Mouse (Mus musculus) urinary bladder, postnatal 25 days (tissue): Measurements from ENCODE around the gene Slc34a1.
A peak's percentile ranks its signal among the peaks of the same experiment; 100 is the strongest.
"Not testable (repeated sequence)": the region's sequence is repeated elsewhere in the genome, so short reads cannot be mapped to it uniquely, and the experiment has no call there.

Source experiments
- DNase-seq: peaks from one replicate; pipeline ENCODE4 v3.0.0; 2022; ENCODE audit warnings: low spot score

Slc34a1 gene

GRCm38 (mm10) chr13:55404853-55405782 lies 7.1 kb downstream of the Slc34a1 start:
- peak; percentile 81 for DNase-seq

- no peak for DNase-seq
Observed at GRCm38 (mm10) chr13:55405783-55406390, 7.9 kb downstream of the Slc34a1 start.

- no peak for DNase-seq
Observed at GRCm38 (mm10) chr13:55407341-55407740, 9.4 kb downstream of the Slc34a1 start.

DNA sequence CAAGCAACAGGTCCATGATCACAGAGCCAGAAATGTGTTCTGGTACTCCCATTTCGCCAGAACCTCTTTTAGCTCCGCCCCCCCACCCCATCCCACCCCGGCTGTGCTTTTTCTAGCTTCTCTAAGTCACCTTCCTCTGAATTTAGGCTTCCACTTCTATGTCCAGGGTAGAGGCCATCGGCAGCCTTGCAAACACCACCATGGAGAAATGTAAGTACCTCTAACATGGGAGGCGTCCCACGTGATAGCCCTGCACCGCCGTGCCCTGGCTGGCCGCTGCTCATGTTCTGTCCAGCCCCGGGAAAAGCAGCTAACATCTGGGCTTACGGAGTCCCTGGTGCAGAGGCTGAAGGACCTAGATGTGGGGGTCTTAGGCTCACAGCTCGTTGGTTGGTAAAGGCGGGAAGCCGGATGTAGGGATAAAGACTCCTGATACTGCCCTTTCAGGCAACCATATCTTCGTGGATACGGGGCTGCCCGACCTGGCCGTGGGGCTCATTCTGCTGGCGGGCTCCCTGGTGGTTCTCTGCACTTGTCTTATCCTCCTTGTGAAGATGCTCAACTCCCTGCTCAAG lies 10.6 kb downstream of the Slc34a1 start:
- DNase-seq = no peak

DNA sequence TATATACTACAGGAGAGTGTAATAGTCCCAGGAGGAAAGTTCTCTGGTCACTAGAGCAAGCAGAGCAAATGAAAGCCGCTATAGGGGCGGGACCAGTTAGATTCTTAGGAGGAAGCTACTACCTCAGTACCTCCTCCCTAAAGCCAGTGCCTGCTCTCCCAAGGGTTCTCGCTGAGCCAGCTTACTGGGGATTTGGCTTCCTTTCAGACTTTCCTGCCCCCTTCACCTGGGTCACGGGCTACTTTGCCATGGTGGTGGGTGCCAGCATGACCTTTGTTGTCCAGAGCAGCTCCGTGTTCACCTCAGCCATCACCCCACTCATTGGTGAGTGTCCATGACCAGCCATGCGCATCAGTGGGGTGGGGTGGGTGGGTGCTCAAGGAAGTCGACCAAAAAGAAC lies 13.8 kb downstream of the Slc34a1 start:
- no peak for DNase-seq

DNA sequence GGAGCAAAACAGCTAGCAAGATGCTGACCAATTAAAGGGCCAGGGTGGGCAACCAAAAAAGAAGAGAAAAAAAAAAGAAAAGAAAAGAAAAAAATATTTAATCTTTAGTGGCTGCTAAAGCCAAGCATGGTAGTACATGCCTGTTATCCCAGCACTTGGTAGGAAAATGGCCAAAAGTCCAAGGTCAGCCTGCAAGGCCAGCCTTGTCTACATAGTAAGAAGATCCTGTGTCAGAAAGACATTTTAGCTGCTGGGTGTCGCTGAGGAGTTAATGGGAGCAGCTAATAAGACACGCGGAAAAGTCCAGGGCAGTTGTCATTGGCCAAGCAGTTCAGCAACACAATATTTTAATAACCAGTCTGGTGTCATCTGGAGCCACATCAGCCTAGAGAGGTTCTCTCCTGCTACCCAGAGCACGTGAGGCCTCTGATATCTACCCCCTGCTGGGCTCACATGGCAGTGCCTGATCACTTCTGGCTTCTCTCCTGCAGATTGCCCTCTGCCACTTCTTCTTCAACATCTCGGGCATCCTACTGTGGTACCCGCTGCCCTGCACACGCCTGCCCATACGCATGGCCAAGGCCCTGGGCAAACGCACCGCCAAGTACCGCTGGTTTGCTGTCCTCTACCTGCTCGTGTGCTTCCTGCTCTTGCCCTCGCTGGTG lies 14.8 kb downstream of the Slc34a1 start:
- no peak for DNase-seq

- no peak for DNase-seq
Observed at GRCm38 (mm10) chr13:55413333-55413732, 15.3 kb downstream of the Slc34a1 start.

DNA sequence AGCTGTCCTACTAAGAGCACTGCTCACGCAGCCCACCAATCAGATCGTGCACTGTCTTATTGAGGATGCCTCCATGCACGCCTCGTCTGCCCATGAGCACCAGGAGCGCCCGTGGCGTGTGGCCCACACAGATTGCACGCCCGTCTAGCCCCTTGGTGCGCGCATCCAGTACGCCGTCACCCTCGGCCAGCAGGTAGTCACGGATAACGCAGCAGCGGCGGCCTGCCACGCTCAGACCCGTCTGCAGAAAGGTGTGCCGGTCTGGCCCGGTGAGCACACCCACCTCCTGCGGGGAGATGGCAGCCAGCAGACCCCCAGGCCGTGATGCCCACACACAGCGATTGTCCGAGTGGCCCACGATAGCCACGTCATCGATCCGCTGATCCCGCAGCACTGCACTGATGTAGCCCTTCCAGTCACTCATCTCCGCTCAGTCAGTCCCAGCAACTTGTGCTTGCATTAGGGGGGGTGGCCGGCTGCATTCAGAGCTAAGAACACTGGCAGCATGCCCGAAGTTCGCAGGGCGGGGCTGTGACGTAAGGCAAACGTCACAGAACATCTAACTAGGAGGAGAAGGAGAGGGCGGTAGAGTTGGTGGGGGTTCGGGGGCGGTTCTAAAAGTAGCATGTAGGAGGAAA lies 16.9 kb downstream of the Slc34a1 start, which contains the start of gene Pfn3:
Gene Pfn3, minus strand, starts transcription at position 490 of the 638 bp plus-strand sequence.
- no peak for DNase-seq

GRCm38 (mm10) chr13:55418004-55418403 lies 20.0 kb downstream of the Slc34a1 start:
- DNase-seq = peak; percentile 90

DNA sequence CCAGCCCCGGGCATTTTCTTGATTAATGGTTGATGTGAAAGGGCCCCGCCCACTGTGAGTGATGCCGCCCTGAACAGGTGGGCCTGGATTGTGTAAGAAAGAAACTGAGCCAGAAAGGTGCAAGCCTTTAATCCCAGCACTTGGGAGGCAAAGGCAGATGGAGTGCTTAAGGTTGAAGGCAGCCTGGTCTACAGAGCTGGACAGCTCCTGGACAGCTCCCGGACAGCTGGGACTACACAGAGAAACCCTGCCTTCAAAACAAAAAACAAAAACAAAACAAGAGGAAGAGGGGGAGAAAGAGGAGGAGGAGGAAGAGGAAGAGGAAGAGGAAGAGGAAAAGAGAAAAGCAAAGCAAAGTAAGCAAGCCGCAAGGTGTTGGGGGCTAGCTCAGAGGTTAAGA lies 21.2 kb downstream of the Slc34a1 start:
- no peak for DNase-seq

GRCm38 (mm10) chr13:55420018-55420932 lies 22.3 kb downstream of the Slc34a1 start:
- DNase-seq = no peak

DNA sequence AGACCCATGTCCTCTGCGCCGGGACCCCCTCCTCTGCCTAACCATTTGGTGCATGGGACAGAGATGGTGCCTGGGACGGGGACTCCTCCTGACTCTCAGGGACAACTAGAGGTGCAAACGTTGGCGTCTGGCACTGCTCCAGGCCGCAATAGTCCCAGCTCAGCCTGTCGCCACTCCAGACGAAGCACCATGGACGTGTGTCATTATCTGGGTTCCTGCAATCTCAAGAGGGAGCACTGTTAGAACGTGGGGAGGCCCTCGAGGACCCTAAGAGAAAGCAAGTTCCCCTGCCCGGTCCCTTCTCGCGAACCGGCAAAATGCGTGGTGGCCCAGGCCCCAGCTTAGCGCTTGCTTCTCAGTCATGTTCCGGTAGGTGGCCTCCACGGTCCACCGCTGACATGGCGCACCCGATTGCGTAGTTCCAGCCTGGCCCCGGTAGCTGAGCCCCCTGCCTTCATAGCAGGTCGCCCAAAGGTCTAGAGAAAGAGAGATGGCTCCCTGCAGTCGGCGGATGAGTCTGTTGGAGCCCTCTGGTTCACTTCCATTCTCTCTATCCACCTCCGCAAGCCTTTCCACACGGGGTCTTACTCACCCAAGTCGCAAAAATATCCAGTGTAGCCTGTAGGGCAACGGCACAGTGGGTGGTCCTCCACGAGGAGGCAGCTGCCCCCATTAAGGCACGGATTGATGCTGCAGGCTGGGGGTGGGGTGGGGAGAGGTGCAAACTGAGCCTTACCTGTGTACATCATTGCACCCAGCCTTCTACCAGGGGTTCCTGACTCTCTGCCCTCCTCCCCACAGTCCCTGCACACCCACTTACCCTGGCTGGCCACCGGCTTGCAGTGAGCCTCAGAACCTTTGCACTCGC lies 23.2 kb downstream of the Slc34a1 start:
- DNase-seq = peak; percentile 29

DNA sequence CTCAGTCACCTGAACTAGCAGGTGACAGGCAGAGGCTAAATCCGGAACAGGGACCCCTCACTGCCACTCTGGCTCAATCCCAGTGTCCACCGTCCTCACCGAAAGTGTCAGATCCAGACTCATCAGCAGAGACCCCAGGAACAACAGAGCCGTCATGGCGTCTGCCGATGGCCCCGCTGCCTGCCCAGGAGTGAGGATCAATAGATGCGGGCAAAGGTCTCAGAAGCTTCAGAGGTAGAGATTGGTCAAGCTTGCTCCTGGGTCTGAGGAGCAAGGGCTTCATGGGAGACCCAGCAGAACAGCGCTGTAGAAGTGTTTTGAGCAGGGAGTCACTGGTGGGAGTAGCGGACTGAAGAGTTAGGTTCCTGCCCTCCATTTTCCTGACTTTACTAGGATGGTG lies 28.6 kb downstream of the Slc34a1 start, which contains the start of gene F12:
Gene F12, minus strand, starts transcription at position 181 of the 400 bp plus-strand sequence.
- no peak for DNase-seq

GRCm38 (mm10) chr13:55429226-55429888 lies 31.4 kb downstream of the Slc34a1 start:
- no peak for DNase-seq

GRCm38 (mm10) chr13:55430566-55430965 lies 32.6 kb downstream of the Slc34a1 start:
- no peak for DNase-seq

DNA sequence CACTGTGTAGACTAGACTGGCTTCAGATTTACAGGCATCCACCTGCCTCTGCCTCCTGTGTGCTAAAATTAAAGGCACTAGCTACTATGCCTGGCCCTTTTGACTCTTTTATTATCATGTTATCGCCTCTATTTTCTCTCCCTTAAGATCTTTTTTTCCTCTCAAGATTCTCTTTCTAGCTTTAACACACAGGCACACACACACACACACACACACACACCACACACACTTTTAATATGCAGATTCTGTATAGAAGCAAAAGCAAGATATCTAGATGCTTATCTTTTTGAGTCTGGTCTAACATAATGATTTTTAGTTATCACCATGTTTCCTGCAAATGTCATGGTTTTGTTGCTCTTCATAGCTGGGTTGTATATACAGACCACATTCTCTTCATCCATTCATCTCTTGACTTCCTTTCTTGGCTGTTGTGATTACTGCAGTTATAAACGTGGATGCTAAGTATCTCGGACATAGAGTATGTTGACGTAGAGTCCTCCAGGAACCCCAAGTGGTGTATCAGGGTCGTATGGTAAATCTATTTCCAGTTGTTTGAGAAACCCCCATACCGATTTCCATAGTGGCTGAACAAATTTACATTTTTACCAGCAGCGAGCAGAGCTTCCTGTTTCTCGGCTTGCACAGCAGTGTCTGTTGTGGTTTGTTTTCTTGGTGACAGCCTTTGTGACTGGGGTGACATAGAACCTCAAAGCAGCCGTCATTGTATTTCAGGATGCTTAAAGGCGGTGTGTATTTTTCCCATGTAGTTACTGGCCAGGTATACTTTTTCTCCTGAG lies 34.1 kb downstream of the Slc34a1 start:
- DNase-seq = no peak

DNA sequence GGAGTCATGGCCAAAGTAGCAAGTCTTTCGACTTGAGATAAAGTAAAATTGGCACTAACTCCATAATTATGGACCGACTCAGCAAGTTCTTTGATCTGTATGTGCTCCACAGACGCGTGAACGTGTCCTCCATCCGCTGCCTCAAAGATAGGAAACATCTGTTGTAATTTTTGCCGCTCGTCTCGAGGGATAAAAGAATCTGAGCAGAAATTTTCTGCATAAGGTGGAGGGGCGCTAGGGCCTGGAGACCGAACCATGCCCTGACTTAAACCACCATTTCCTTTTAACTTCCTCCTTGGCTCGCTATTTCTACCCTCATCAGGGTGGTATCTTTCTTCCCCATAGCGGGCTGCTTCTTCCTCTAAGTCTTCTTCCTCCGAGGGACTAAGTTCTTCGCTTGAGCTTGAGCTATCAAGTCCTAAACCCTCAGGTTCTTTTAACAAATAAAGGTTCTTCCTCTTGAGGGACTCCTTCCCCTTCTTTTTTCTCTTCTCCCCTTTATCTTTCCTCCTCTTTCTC lies 39.2 kb downstream of the Slc34a1 start:
- DNase-seq = not testable (repeated sequence)

DNA sequence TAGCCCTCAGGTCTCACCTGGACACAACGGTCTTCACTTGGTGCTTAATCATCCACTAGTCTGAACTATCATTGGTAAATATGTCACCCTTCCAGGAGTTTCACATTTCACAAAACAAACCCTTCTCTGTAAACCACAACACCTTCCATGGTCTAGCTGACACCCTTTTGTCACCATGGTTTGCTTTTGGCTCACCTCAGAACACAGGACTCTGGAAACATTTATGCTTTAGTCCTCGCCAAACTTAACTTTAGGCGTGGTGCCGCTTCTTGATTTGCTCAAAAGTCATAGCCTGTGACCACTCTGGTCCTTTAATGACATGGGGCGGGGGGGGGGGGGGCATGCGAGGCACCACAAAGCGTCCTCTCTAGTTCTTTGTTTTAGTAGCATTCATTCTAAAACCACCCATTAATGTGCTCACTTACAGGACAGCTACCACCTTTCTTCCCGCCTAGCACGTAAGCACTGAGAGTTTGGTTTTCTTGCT lies 45.9 kb downstream of the Slc34a1 start:
- no peak for DNase-seq
